Mouse (Mus musculus): ENCODE measurements around the gene A4galt. TPM values are rescaled to one million over a fixed set of nuclear protein-coding genes. Genes with fewer than 3 reads are reported as not detected.
A peak's percentile ranks its signal among the peaks of the same experiment; 100 is the strongest.

Gene A4galt
- polyA plus RNA-seq (2012; rRNA removed) (2.9 and 3.5 TPM in 2 replicates), polyA plus RNA-seq (2014; fragmentation: Nextera tagmentation; extraction: Ambion mirVana) (1.4 and 2.7 TPM in 2 replicates)

DNA sequence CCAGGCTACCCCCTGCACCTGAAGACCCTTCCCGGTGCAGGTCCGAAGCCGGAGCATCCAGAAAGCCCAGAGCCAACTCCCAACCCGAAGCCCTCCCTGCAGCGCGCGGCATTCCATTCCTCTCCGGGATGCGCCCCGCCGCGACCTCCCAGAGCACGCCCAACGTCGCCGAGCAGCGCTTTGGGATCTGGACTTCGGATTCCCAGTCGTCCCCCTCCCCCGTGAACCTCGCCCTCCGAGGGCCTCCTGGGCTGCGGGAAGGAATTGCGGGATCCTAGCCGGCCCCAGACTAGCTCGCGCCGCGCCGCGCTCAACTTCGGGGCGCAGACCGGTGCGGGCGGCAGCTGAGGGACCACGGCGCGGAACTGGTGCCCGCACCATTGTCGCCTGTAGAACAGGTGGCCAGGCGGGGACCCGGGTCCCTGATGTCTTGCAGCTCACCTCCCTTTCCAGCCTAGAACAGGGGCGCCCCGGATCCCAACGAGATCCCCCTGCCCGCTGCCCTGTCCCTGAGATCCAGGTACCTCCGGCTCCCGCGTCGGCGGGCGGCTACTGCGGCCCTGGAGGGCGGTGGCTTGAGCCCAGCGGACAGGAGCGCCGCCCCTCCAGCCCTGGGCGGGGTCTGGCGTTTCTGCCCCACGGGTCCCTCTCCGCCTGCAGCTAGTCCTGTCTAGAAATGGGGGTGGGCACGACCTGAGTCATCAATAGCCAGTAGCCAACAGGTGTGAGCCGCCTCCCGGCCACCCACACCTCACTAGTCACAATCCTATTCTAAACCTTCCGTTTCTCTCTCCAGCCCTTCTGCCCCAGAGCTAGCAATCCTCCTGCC lies at the start of gene A4galt:
TSS of gene A4galt (minus strand) at position 599 of the 829 bp plus-strand sequence.
- Histone ChIP-seq H3K4me1 (ENCODE audit: control insufficient read depth, insufficient read depth, low read length) (peaks cover 4% of the 10 kb centered on the region), H3K4me3 (replicated peaks; ENCODE audit: low read length) (peak within 1 kb of the TSS; percentile 50), H3K9ac (ENCODE audit: low read depth, low read length, severe bottlenecking) (peak within 1 kb of the TSS; percentile 53), H3K9me3 (ENCODE audit: control insufficient read depth, low read length) (no peaks in the 10 kb centered on the region; the same call in 1 of the 2 replicates), H3K4me2 (replicated peaks; ENCODE audit: low read depth, low read length, severe bottlenecking) (peak within 1 kb of the TSS; percentile 92), H3K27ac (replicated peaks; ENCODE audit: low read depth, low read length) (no peak within 1 kb of the TSS), H3K36me3 (ENCODE audit: control insufficient read depth, insufficient read depth, low read length) (no peaks in the 10 kb centered on the region), H3K27me3 (ENCODE audit: control insufficient read depth, insufficient read depth, low read length) (peaks cover 32% of the 10 kb centered on the region)
- ATAC-seq (ENCODE audit: low FRiP score, low read depth) (no peak), DNase-seq (ENCODE audit: low spot score) (peak; percentile 6)
- 1% methylated on average over 47 of the region's 66 CpGs for WGBS
- no peak for TF ChIP-seq POLR2A (IDR thresholded peaks at IDR 0.05; ENCODE audit: borderline replicate concordance, extremely low read depth, insufficient read depth, insufficient read length)

- H3K4me1 ChIP-seq (ENCODE audit: control insufficient read depth, insufficient read depth, low read length), result peaks cover 5% of the 10 kb centered on the region; the same call in 1 of the 2 replicates
- 59% methylated on average over 10 of the region's 10 CpGs for WGBS
These were observed 48.5 kb upstream of the A4galt start for GRCm38 (mm10) chr15:83299916-83300582.

DNA sequence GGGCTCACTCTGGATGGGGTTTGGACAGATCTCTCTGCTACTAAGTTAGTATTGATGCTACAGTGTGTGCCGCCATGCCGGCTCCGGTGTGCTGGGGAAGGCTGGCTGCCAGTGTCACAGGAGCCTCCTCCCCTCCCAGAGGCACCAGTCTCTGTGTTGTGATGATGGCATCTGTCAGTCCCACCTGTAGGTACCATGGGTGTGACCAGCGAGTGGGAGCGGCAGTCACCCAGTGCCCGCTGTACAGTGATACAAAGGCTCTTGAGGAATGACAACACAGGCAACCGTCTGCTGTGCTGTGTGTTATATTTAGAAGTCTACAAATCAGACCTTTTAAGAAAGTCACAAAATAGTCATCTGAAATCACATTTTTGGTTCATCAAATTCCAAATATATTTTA lies 47.9 kb upstream of the A4galt start:
- no peak for DNase-seq (ENCODE audit: low spot score)
- Histone ChIP-seq H3K4me1 (ENCODE audit: control insufficient read depth, insufficient read depth, low read length) (peaks cover 7% of the 10 kb centered on the region; the same call in 1 of the 2 replicates), H3K27ac (replicated peaks; ENCODE audit: low read depth, low read length) (no peak overlapping the region), H3K27me3 (ENCODE audit: control insufficient read depth, insufficient read depth, low read length) (no peaks in the 10 kb centered on the region), H3K9me3 (ENCODE audit: control insufficient read depth, low read length) (no peaks in the 10 kb centered on the region), H3K9ac (ENCODE audit: low read depth, low read length, severe bottlenecking) (no peak overlapping the region), H3K4me2 (replicated peaks; ENCODE audit: low read depth, low read length, severe bottlenecking) (no peak overlapping the region), H3K4me3 (replicated peaks; ENCODE audit: low read length) (no peak overlapping the region), H3K36me3 (ENCODE audit: control insufficient read depth, insufficient read depth, low read length) (peaks cover 47% of the 10 kb centered on the region)
- ATAC-seq (ENCODE audit: low FRiP score, low read depth), result no peak
- TF ChIP-seq POLR2A (IDR thresholded peaks at IDR 0.05; ENCODE audit: borderline replicate concordance, extremely low read depth, insufficient read depth, insufficient read length), result no peak
- 95% methylated on average over 7 of the region's 7 CpGs for WGBS

More at GRCm38 (mm10) chr15:83299916-83300582, 48.5 kb upstream of the A4galt start:
- DNase-seq (ENCODE audit: low spot score), result no peak
- Histone ChIP-seq H3K27me3 (ENCODE audit: control insufficient read depth, insufficient read depth, low read length) (no peaks in the 10 kb centered on the region), H3K9me3 (ENCODE audit: control insufficient read depth, low read length) (no peaks in the 10 kb centered on the region), H3K4me3 (replicated peaks; ENCODE audit: low read length) (no peak overlapping the region), H3K27ac (replicated peaks; ENCODE audit: low read depth, low read length) (no peak overlapping the region), H3K4me2 (replicated peaks; ENCODE audit: low read depth, low read length, severe bottlenecking) (no peak overlapping the region), H3K36me3 (ENCODE audit: control insufficient read depth, insufficient read depth, low read length) (peaks cover 51% of the 10 kb centered on the region), H3K9ac (ENCODE audit: low read depth, low read length, severe bottlenecking) (no peak overlapping the region)
- TF ChIP-seq POLR2A (IDR thresholded peaks at IDR 0.05; ENCODE audit: borderline replicate concordance, extremely low read depth, insufficient read depth, insufficient read length), result no peak
- no peak for ATAC-seq (ENCODE audit: low FRiP score, low read depth)

- WGBS, result 85% methylated on average over 2 of the region's 2 CpGs
These were observed 47.2 kb upstream of the A4galt start for GRCm38 (mm10) chr15:83298810-83299209.

DNA sequence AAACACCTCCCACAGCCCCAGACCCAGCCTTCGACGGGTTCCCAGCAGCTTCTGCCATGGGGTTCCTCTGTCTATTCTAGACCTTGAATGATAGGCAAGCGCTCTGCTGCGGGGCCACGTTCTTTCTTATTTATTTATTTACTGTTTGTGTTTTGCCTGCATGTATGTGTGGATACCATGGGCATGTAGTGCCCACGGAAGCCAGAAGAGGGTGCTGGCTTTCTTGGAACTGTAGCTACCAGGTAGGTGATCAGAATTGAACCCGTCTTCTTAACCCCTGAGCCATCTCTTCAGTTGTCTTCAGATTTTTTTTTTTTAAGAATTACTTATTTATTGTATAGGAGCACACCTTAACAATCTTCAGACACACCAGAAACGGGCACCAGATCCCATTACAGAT lies 46.7 kb upstream of the A4galt start:
- Histone ChIP-seq H3K9ac (ENCODE audit: low read depth, low read length, severe bottlenecking) (no peak overlapping the region), H3K4me3 (replicated peaks; ENCODE audit: low read length) (no peak overlapping the region), H3K4me1 (ENCODE audit: control insufficient read depth, insufficient read depth, low read length) (peaks cover 17% of the 10 kb centered on the region), H3K27ac (replicated peaks; ENCODE audit: low read depth, low read length) (no peak overlapping the region), H3K36me3 (ENCODE audit: control insufficient read depth, insufficient read depth, low read length) (peaks cover 42% of the 10 kb centered on the region), H3K27me3 (ENCODE audit: control insufficient read depth, insufficient read depth, low read length) (no peaks in the 10 kb centered on the region), H3K4me2 (replicated peaks; ENCODE audit: low read depth, low read length, severe bottlenecking) (no peak overlapping the region), H3K9me3 (ENCODE audit: control insufficient read depth, low read length) (no peaks in the 10 kb centered on the region)
- TF ChIP-seq POLR2A (IDR thresholded peaks at IDR 0.05; ENCODE audit: borderline replicate concordance, extremely low read depth, insufficient read depth, insufficient read length), result no peak
- no peak for DNase-seq (ENCODE audit: low spot score)
- no peak for ATAC-seq (ENCODE audit: low FRiP score, low read depth)
- 84% methylated on average over 8 of the region's 8 CpGs for WGBS

More at GRCm38 (mm10) chr15:83298810-83299209, 47.2 kb upstream of the A4galt start:
- peaks cover 44% of the 10 kb centered on the region for H3K36me3 ChIP-seq (ENCODE audit: control insufficient read depth, insufficient read depth, low read length)
- H3K9me3 ChIP-seq (ENCODE audit: control insufficient read depth, low read length), result no peaks in the 10 kb centered on the region
- H3K27me3 ChIP-seq (ENCODE audit: control insufficient read depth, insufficient read depth, low read length), result no peaks in the 10 kb centered on the region
- no peak overlapping the region for H3K4me2 ChIP-seq (replicated peaks; ENCODE audit: low read depth, low read length, severe bottlenecking)
- ATAC-seq (ENCODE audit: low FRiP score, low read depth) (no peak), DNase-seq (ENCODE audit: low spot score) (no peak)
- H3K27ac ChIP-seq (replicated peaks; ENCODE audit: low read depth, low read length), result no peak overlapping the region
- no peak for TF ChIP-seq POLR2A (IDR thresholded peaks at IDR 0.05; ENCODE audit: borderline replicate concordance, extremely low read depth, insufficient read depth, insufficient read length)
- peaks cover 13% of the 10 kb centered on the region for H3K4me1 ChIP-seq (ENCODE audit: control insufficient read depth, insufficient read depth, low read length)
- H3K9ac ChIP-seq (ENCODE audit: low read depth, low read length, severe bottlenecking), result no peak overlapping the region
- no peak overlapping the region for H3K4me3 ChIP-seq (replicated peaks; ENCODE audit: low read length)
